Mouse (Mus musculus) midbrain, embryonic 15.5 days (tissue): ENCODE data around the gene Cyp1a1. TPM values are rescaled to one million over a fixed set of nuclear protein-coding genes. Genes with fewer than 3 reads are reported as not detected.

ENCODE experiments used
- ATAC-seq: fragments of 200-750 bp; cut with Nextera tagmentation; replicated peaks from 2 replicates; pipeline ENCODE4 v1.8.0; 2017; ENCODE audit warnings: moderate TSS enrichment
- H3K27ac ChIP-seq: fragments of 300-500 bp; sonication (generic); 2 replicates; pipeline ENCODE4 v1.5.1; 2015; ENCODE audit warnings: mild to moderate bottlenecking, inconsistent platforms
- H3K27me3 ChIP-seq: fragments of 300-500 bp; sonication (generic); replicated peaks from 2 replicates; pipeline ENCODE4 v1.6.1; 2015; ENCODE audit warnings: inconsistent platforms
- H3K36me3 ChIP-seq: fragments of 300-500 bp; sonication (generic); replicated peaks from 2 replicates; pipeline ENCODE4 v1.6.1; 2015; ENCODE audit warnings: inconsistent platforms
- H3K4me1 ChIP-seq: fragments of 300-500 bp; sonication (generic); 2 replicates; pipeline ENCODE4 v1.6.1; 2015; ENCODE audit warnings: inconsistent platforms
- H3K4me2 ChIP-seq: fragments of 300-500 bp; sonication (generic); 2 replicates; pipeline ENCODE4 v1.6.1; 2015; ENCODE audit warnings: inconsistent platforms, mild to moderate bottlenecking, moderate library complexity
- H3K4me3 ChIP-seq: fragments of 300-500 bp; sonication (generic); 2 replicates; pipeline ENCODE4 v1.5.1; 2015; ENCODE audit warnings: mild to moderate bottlenecking, inconsistent platforms
- H3K9ac ChIP-seq: fragments of 300-500 bp; sonication (generic); 2 replicates; pipeline ENCODE4 v1.6.1; 2015; ENCODE audit warnings: mild to moderate bottlenecking, inconsistent platforms
- H3K9me3 ChIP-seq: fragments of 300-500 bp; sonication (generic); 2 replicates; pipeline ENCODE4 v1.6.1; 2016; ENCODE audit warnings: inconsistent platforms
- WGBS: fragments of 180-500 bp; shearing (Covaris S2); methylation state at CpG from one replicate; pipeline ENCODE4 v1.1.7; 2015; ENCODE audit warnings: mixed read lengths; 5-methylcytosine and 5-hydroxymethylcytosine counted together
- polyA plus RNA-seq: library from polyadenylated mRNA; unstranded; fragments of >200 nt; fragmentation: Nextera tagmentation; extraction: Ambion mirVana; gene quantifications from 2 replicates; pipeline ENCODE4 v1.2.1, GENCODE M21; 2015

Gene Cyp1a1
- polyA plus RNA-seq, result 0.17 TPM in 1 of 2 replicates, not detected in the other

DNA sequence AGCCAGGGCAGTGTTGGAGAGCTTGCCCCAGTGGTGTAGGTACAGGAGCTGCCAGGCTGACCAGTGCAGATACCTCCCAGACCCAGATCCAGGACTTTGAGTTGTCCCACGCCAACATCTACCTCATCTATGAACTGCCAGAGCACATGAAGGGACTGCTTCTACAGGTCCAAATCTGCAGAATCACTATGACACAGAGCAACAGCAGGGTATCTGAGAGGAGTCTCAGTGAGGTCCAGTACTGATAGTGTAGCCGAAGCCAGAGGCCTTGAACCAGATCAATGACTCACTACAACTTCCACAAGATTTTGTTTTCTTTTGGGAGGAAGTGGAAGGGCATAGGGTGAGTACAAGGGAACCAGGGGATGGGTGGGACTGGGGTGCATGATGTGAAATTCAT, at the start of gene Cyp1a1:
Cyp1a1 (plus strand) TSS at position 178 of the 400 bp plus-strand sequence.
- Histone ChIP-seq H3K27me3 (no peaks in the 10 kb centered on the region), H3K4me3 (no peak within 1 kb of the TSS), H3K4me2 (no peak within 1 kb of the TSS), H3K36me3 (no peaks in the 10 kb centered on the region), H3K4me1 (no peaks in the 10 kb centered on the region), H3K9ac (no peak within 1 kb of the TSS), H3K9me3 (no peaks in the 10 kb centered on the region), H3K27ac (no peak within 1 kb of the TSS)
- WGBS, result 91% methylated on average over 2 of the region's 2 CpGs
- ATAC-seq, result no peak

DNA sequence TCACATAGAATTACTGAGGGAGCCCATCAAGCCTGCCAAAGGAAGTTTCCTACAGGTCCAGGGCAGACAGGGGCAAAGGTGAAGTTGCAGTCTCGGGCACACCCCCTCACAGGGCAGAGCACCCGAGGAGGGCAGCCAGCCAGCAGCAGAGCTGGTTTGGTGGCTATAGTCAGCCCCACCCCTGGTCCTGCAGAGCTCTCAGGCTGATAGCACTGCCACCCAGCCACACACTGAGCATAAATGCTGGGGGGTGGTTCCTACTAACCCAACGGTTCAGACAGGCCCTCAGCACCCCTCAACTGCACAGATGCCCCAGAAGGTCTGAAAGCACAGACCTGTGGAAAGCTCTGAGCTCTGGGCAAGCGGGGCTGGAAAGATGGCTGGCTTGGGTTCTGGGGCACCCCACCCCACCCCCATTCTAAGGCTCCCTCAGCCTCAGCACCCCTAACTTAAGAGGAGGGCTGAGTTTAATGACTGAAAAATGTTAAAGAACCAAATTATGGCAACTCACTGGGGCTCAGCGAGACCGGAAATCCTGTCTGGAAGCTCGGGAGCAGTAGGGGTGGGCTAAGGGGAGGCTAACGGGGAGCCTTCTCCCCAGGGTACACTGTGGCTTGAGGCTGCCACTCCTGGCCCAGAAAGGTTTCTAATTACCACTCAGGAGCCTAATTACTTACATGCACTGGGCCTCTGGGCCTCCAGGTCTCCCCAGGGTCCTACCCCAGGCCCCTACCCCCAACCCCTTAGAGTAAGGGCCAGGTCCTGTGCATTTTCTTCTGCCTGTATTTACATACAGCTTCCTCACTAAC, 48.9 kb upstream of the Cyp1a1 start:
- no peak overlapping the region; the same call in 1 of the 2 replicates for H3K9ac ChIP-seq
- ATAC-seq, result no peak
- peak overlapping the region; percentile 31; the same call in 1 of the 2 replicates for H3K27ac ChIP-seq
- H3K9me3 ChIP-seq, result no peaks in the 10 kb centered on the region
- 46% methylated on average over 8 of the region's 8 CpGs for WGBS
- H3K36me3 ChIP-seq, result no peaks in the 10 kb centered on the region
- H3K4me2 ChIP-seq, result 0 out of 2 replicates have a peak overlapping the region, but pooled peaks have one; percentile 9
- no peak overlapping the region for H3K4me3 ChIP-seq
- no peaks in the 10 kb centered on the region for H3K27me3 ChIP-seq
- peaks cover 74% of the 10 kb centered on the region for H3K4me1 ChIP-seq

DNA sequence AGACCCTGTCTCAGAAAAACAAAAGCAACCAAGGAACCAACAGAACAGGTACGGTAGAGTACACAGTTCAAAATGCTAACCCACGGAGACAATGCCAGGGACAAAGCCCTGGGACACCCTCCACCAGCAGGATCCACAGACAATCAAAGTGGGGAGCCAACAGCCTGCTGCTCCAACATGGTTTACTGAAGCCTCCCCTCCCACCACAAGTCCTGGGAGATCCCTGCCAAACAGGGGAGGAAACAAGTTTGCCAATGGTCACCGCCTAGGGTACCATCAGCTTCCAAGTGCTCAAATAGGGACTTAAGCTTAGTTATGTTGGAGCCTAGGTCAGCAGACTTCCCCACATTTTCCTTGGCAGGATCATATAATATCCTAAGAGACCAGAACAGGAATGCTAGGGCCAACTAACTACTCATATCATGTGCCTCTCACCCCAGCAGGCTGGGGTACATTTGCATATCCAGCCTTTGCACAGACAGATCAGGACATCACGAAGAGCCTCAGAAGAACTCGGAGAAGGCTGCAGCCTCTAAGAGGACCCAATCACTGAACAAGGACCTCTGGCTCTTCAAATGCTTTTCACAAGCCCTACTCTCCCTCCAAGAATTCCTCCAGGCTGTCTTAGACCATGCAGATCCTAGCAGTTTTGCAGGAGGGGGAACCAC, 47.9 kb upstream of the Cyp1a1 start:
- H3K36me3 ChIP-seq, result no peaks in the 10 kb centered on the region
- H3K4me1 ChIP-seq, result peaks cover 73% of the 10 kb centered on the region
- peak overlapping the region; percentile 26 for H3K4me2 ChIP-seq
- 60% methylated on average over 5 of the region's 5 CpGs for WGBS
- no peak for ATAC-seq
- H3K4me3 ChIP-seq, result no peak overlapping the region
- H3K9me3 ChIP-seq, result no peaks in the 10 kb centered on the region
- H3K27me3 ChIP-seq, result no peaks in the 10 kb centered on the region
- no peak overlapping the region for H3K9ac ChIP-seq
- 0 out of 2 replicates have a peak overlapping the region, but pooled peaks have one; percentile 6 for H3K27ac ChIP-seq

DNA sequence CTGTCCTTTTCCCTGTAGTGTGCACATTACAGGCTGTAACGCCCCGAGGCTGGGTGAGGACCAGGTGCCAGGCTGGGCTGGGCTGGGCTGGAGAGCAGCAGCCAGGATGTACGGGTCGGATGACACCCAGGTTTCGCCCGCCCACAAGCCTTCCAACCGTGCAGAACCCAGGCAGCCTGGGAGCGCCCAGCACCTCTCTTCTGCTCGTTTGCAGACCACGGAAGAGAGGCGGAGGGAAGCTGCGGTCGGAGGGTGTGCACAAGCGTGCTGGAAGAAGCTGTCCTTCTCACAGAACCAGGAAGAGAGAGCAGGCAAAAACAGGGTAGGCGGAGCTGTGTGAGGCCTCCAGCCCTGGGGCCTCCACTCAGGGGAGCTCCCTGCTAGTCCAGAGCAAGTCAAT, 47.3 kb upstream of the Cyp1a1 start:
- Histone ChIP-seq H3K27ac (0 out of 2 replicates have a peak overlapping the region, but pooled peaks have one; percentile 6), H3K36me3 (no peaks in the 10 kb centered on the region), H3K4me2 (peak overlapping the region; percentile 26), H3K9ac (no peak overlapping the region), H3K9me3 (no peaks in the 10 kb centered on the region), H3K27me3 (no peaks in the 10 kb centered on the region), H3K4me1 (peaks cover 73% of the 10 kb centered on the region), H3K4me3 (no peak overlapping the region)
- 36% methylated on average over 15 of the region's 15 CpGs for WGBS
- ATAC-seq, result no peak

DNA sequence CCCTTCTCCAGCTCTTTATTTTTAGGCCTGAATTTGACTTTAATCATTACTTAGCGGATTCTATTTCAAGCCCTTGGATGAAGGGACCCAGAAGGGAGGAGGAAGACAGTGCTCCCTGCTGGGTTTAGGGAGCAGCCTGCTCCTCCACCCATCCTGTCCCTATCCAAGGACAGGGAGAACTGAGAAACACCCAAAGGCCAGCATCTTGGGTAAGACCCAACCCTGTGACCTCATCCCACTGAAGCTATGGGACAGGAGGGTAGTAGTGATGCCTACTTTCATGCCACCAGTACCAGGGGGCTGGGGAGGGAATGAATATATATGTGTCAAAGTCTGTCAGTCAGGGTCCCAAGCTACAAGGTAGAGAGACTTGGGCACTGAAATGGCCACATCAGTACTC, 46.7 kb upstream of the Cyp1a1 start:
- Histone ChIP-seq H3K27me3 (no peaks in the 10 kb centered on the region), H3K4me1 (peaks cover 73% of the 10 kb centered on the region), H3K4me3 (no peak overlapping the region), H3K27ac (no peak overlapping the region), H3K9me3 (no peaks in the 10 kb centered on the region), H3K9ac (no peak overlapping the region), H3K4me2 (no peak overlapping the region), H3K36me3 (no peaks in the 10 kb centered on the region)
- no peak for ATAC-seq
- WGBS, result 78% methylated on average over 1 of the region's 1 CpGs

DNA sequence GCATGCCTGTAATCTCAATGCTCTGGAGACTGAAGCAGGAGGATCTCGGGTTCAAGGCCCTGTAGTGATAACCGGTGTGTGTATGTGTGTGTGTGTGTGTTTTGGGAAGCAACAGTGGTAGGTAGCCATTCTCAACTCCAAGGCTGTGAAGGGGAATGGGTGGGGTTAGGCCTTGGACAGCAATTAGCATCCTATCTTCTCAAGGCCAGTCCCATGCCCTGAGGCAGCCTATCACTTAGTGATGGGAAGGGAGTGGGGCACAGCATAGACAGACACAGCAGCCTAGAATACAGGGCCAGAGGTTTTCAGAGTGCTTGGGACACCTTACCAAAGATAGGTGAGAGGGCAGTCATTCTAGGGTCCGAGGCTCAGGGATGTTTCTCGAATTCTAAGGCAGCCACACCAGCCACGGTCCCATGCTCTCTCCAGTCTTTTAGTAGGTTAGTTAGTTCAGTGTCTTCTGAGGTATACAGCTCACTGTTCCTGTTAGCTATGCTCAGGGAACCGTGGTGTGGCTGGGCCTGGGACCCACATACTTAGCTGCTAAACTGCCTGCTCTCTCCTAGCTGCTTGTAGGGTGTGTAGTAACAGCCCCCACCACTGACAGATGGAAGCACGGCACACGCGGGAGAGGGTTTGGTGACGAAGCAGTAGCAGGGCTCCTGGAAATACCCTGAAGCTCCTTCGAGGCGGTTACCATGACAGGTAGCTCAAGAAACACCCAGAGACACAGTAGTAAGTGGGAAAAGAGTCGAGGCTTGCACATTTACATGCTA, 45.8 kb upstream of the Cyp1a1 start:
- Histone ChIP-seq H3K9me3 (no peaks in the 10 kb centered on the region), H3K4me3 (no peak overlapping the region), H3K9ac (no peak overlapping the region), H3K4me1 (peaks cover 73% of the 10 kb centered on the region), H3K27me3 (no peaks in the 10 kb centered on the region), H3K4me2 (peak overlapping the region; percentile 94; the same call in 1 of the 2 replicates), H3K27ac (no peak overlapping the region), H3K36me3 (no peaks in the 10 kb centered on the region)
- 87% methylated on average over 13 of the region's 13 CpGs for WGBS
- ATAC-seq, result no peak

DNA sequence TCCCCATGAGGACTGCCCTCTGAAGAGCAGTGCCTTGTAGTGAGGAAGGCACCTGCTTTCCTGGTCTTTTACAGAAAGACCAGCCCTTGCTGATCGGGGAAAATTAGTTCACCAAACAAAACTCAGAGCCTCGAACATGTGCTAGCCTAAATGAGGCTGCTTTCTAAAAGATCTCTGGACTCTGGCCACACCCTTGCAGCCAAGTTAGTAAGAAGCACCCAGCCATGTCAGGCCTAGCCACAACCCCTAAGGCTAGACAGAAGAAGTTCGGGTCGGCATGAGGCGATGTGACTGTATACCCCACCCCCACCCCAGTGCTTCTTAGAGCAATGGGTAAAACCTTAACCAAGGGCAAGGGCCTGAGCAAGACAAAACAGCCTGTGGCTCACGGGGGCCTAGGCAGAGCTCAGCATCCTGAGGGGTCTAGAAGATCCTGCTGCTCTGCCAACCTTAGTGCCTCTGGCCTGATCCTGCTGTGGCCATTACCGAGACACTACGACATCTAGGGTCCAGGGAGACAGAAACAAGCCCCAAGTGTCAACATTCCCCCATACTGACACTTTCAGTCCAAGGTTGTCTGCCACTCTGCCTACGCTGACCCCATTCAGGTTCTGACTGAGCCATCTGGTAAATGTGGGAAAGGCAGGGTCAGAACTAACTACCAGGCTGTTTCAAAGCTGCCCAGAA, 44.4 kb upstream of the Cyp1a1 start:
- peak overlapping the region; percentile 94 for H3K4me2 ChIP-seq
- no peaks in the 10 kb centered on the region for H3K9me3 ChIP-seq
- no peak for ATAC-seq
- peak overlapping the region; percentile 99 for H3K9ac ChIP-seq
- H3K36me3 ChIP-seq, result no peaks in the 10 kb centered on the region
- H3K27ac ChIP-seq, result no peak overlapping the region
- peak overlapping the region; percentile 64 for H3K4me3 ChIP-seq
- no peaks in the 10 kb centered on the region for H3K27me3 ChIP-seq
- WGBS, result 74% methylated on average over 9 of the region's 9 CpGs
- peaks cover 61% of the 10 kb centered on the region for H3K4me1 ChIP-seq

DNA sequence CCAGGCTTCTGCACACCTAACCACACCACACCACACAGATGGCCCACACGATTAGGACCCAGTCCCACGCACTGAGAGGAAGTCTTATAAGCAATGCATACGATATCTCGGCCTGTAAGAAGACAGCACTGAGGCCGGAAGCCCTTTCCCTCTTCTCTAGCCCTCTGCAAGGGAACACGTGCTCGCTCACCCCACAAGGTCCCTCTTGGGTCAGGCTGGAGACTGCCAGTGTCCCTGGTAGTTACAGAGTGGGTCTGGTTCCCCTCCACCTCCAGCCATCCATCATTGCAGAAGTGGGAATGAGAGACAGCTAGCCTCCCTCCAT, 43.9 kb upstream of the Cyp1a1 start:
- Histone ChIP-seq H3K27me3 (no peaks in the 10 kb centered on the region), H3K27ac (no peak overlapping the region), H3K36me3 (no peaks in the 10 kb centered on the region), H3K9me3 (no peaks in the 10 kb centered on the region), H3K4me3 (peak overlapping the region; percentile 64), H3K9ac (peak overlapping the region; percentile 99), H3K4me2 (peak overlapping the region; percentile 94), H3K4me1 (peaks cover 56% of the 10 kb centered on the region)
- no peak for ATAC-seq
- WGBS, result 65% methylated on average over 7 of the region's 7 CpGs

DNA sequence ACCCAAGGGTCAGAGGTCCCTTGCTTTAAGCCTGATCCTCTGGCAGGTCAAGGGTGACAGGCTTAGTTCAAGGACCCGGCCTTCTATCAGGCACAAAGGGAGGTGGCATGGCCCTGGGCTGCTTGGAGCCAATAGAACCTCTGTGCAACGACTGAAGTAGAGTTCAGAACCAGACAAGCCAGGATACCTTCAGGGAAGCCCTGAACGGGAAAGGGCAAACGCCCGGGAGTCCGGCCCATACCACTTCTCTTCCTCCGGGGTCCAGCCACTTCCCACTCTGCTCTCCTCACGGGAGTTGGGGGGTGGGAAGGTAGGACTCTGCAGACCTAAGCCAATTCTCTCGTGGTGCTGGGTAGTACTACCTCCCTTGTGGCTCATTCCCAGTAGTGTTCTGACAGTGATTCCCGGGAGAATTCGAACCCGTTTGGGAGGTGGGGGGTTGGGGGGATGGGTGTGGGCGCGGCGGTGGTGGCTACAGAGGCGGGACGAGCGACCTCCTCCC, 43.2 kb upstream of the Cyp1a1 start:
- Histone ChIP-seq H3K9me3 (no peaks in the 10 kb centered on the region), H3K4me2 (peak overlapping the region; percentile 94), H3K27me3 (no peaks in the 10 kb centered on the region), H3K4me3 (peak overlapping the region; percentile 64), H3K4me1 (peaks cover 49% of the 10 kb centered on the region), H3K36me3 (no peaks in the 10 kb centered on the region), H3K27ac (peak overlapping the region; percentile 96), H3K9ac (peak overlapping the region; percentile 99)
- ATAC-seq, result peak; percentile 31
- under 1% methylated on average over 15 of the region's 18 CpGs for WGBS

DNA sequence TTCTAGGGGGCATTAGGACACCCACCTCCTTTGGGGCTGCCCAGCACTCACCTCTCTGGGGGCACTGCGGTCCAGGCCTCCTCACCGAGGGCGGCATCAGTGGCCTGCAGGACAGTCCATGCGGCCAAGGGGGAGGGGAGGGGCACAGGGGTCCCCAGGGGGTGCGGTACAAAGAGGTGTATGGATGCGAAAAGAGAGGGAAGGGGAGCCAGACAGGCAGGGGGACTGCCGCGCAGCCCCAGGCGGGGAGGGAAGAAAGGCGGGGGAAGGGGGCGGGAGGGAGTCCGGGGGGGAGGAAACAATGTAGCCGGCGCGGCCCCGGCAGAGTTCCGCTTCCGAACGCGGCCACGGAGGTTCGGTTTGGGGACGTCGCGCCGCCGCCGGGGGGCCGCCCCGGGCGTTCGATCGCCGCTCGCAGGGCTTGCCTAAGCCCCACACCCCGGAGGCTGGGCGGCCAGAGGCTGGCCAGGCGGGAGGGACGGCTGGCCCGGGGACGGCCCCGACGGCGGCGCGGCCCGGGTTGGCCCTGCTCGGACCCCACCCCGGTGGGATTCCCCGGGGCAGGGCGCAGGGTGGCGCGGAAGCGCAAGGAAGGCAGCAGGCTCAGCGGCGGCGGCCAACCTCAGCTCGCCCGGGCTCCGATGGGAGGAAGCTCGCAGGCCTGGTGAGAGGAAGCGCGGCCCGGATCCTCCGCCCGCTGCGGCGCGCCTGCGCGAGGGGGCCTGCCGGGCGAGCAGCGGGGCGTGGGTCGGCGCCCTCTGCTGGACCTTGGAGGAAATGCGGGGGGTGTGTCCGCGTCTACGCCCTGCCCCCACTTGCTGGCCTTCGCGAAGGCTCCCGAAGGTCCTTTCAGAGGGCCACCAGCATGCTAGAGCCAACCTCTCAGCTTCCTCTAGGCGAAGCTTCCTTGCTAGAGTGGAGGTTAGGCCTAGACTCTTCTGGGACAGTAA, 42.5 kb upstream of the Cyp1a1 start:
- peak; percentile 85 for ATAC-seq
- no peaks in the 10 kb centered on the region for H3K9me3 ChIP-seq
- peak overlapping the region; percentile 96 for H3K27ac ChIP-seq
- no peaks in the 10 kb centered on the region for H3K36me3 ChIP-seq
- H3K4me3 ChIP-seq, result peak overlapping the region; percentile 64
- peak overlapping the region; percentile 99 for H3K9ac ChIP-seq
- peaks cover 42% of the 10 kb centered on the region for H3K4me1 ChIP-seq
- peak overlapping the region; percentile 94 for H3K4me2 ChIP-seq
- H3K27me3 ChIP-seq, result no peaks in the 10 kb centered on the region
- under 1% methylated on average over 83 of the region's 85 CpGs for WGBS
